Mouse (Mus musculus) urinary bladder, postnatal 14 days (tissue): ENCODE results near the gene Ifrd2.

Source experiments
- DNase-seq: peaks from one replicate; pipeline ENCODE4 v3.0.0; 2021; ENCODE audit warnings: low spot score

Ifrd2 gene

GRCm38 (mm10) chr9:107640257-107640772 lies 52.9 kb downstream of the Ifrd2 start:
- no peak for DNase-seq

DNA sequence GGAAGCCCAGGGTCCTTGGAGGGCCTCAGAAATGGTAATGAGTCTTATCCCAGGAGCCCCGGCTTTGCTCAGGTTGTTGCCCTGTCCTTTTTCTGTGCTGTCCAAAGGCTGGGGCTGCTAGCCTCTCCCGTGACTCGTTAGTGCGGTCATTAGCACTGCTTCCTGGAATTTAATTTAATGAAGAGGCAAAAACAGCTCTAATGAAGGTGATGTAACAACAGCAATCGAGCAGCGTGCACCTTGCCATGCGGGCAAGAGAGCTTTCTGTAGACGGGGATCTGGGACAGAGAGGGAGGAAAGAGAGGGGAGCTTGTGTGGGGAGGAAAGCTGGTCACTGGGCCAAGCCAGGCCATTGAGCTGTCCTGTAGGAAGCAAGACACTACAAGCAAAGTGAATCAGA lies 54.2 kb downstream of the Ifrd2 start:
- DNase-seq: no peak
